Mouse (Mus musculus) stomach, postnatal 0 days (tissue): ENCODE results near the gene Raph1. TPM values are rescaled to one million over a fixed set of nuclear protein-coding genes. Genes with fewer than 3 reads are reported as not detected.
A peak's percentile ranks its signal among the peaks of the same experiment; 100 is the strongest.
"Not testable (repeated sequence)": the region's sequence is repeated elsewhere in the genome, so short reads cannot be mapped to it uniquely, and the experiment has no call there.

Experiments
- ATAC-seq: fragments of 200-750 bp; cut with Nextera tagmentation; 2 replicates; pipeline ENCODE4 v1.8.0; 2017; ENCODE audit not compliant: low FRiP score, low TSS enrichment
- DNase-seq: peaks from one replicate; pipeline ENCODE4 v3.0.0-alpha.2; 2016; ENCODE audit warnings: low spot score
- H3K27ac ChIP-seq: fragments of 300-500 bp; sonication (generic); replicated peaks from 2 replicates; pipeline ENCODE4 v1.5.1; 2014; ENCODE audit warnings: mild to moderate bottlenecking, control low read depth
- H3K27me3 ChIP-seq: fragments of 300-500 bp; sonication (generic); 2 replicates; pipeline ENCODE4 v1.6.1; 2014; ENCODE audit warnings: low read length; ENCODE audit not compliant: control insufficient read depth, insufficient read depth
- H3K36me3 ChIP-seq: fragments of 300-500 bp; sonication (generic); 2 replicates; pipeline ENCODE4 v1.6.1; 2014; ENCODE audit warnings: low read length, mixed read lengths; ENCODE audit not compliant: control insufficient read depth, insufficient read depth
- H3K4me1 ChIP-seq: fragments of 300-500 bp; sonication (generic); replicated peaks from 2 replicates; pipeline ENCODE4 v1.6.1; 2014; ENCODE audit warnings: antibody characterized with exemption; ENCODE audit not compliant: control insufficient read depth, insufficient read depth
- H3K4me2 ChIP-seq: fragments of 300-500 bp; sonication (generic); replicated peaks from 2 replicates; pipeline ENCODE4 v1.6.1; 2014; ENCODE audit warnings: low read depth, mild to moderate bottlenecking, control low read depth, moderate library complexity
- H3K4me3 ChIP-seq: fragments of 300-500 bp; sonication (generic); 2 replicates; pipeline ENCODE4 v1.5.1; 2014; ENCODE audit warnings: low read depth, low read length, control low read depth
- H3K9ac ChIP-seq: fragments of 300-500 bp; sonication (generic); 2 replicates; pipeline ENCODE4 v1.6.1; 2014; ENCODE audit warnings: mild to moderate bottlenecking, low read length, control low read depth, mixed read lengths
- H3K9me3 ChIP-seq: fragments of 300-500 bp; sonication (generic); 2 replicates; pipeline ENCODE4 v1.6.1; 2016; ENCODE audit warnings: low read length; ENCODE audit not compliant: control insufficient read depth
- CTCF ChIP-seq: IDR thresholded peaks from 2 replicates; pipeline ENCODE4 v1.5.1; 2016; ENCODE audit warnings: antibody characterized with exemption, low read depth, mild to moderate bottlenecking, moderate library complexity
- EP300 ChIP-seq: optimal IDR thresholded peaks from 2 replicates; pipeline ENCODE3; 2016; ENCODE audit warnings: antibody characterized with exemption
- WGBS: fragments of 180-500 bp; shearing (Covaris S2); extraction: QIAGEN DNeasy Blood & Tissue Kit; methylation state at CpG from one replicate; pipeline ENCODE4 v1.1.7; 2014; 5-methylcytosine and 5-hydroxymethylcytosine counted together
- polyA plus RNA-seq: library from polyadenylated mRNA; unstranded; fragments of >200 nt; fragmentation: Nextera tagmentation; extraction: Ambion mirVana; gene quantifications from 2 replicates; pipeline ENCODE4 v1.2.1, GENCODE M21; 2015

The Raph1 gene
- polyA plus RNA-seq, 1 experiment from 2014 or later: 11.5 TPM

DNA sequence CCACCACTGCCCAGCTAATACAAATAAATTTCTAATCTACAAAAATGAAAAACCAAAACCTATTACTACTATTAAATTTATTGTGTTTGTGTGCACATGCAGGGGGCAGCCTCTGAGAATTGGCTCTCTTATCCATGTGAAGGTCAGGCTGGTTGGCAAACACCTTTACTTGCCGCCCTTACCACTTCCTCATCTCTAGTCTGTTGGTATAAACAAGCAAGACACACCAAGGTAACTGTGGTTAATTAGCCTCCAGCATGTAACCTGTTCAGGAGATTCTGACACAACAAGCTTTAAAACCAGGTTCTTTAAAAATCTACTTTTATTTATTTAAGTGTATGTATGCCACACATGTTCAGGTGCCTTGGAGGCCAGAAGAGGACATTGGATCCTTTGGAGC is 84.0 kb downstream of the Raph1 start:
- DNase-seq (no peak), ATAC-seq (no peak)
- WGBS: 92% methylated on average over 1 of the region's 1 CpGs
- Histone ChIP-seq H3K36me3 (no peaks in the 10 kb centered on the region), H3K9ac (no peak overlapping the region), H3K27ac (no peak overlapping the region), H3K9me3 (no peaks in the 10 kb centered on the region), H3K4me1 (no peaks in the 10 kb centered on the region), H3K4me3 (no peak overlapping the region), H3K4me2 (no peak overlapping the region), H3K27me3 (no peaks in the 10 kb centered on the region)
- no peak for TF ChIP-seq EP300

DNA sequence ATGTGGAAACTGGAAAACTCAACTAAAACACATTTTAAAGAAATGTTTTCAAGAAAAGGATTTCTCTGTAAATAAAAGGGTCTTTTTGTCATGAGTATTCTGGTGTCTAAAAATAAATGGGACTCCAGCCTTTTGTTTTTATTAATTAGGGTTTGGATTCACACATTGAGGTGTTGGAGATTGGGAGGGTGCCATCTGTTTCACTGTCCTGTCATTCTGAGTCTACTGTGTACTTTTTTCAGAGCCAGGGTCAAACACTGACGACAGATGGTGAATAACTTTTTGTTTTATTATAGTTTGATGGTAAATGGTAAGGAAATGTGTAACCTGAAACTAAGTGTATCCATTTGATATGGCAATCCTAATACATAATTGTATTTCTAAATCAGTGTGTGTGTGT is 85.3 kb downstream of the Raph1 start:
- H3K4me1 ChIP-seq: no peaks in the 10 kb centered on the region
- H3K9me3 ChIP-seq: no peaks in the 10 kb centered on the region
- no peak for ATAC-seq
- TF ChIP-seq CTCF (no peak), EP300 (no peak)
- WGBS: 29% methylated on average over 1 of the region's 1 CpGs
- no peak for DNase-seq
- no peaks in the 10 kb centered on the region for H3K36me3 ChIP-seq
- no peak overlapping the region for H3K9ac ChIP-seq
- H3K27ac ChIP-seq: no peak overlapping the region
- H3K4me3 ChIP-seq: no peak overlapping the region
- no peaks in the 10 kb centered on the region for H3K27me3 ChIP-seq
- H3K4me2 ChIP-seq: no peak overlapping the region

DNA sequence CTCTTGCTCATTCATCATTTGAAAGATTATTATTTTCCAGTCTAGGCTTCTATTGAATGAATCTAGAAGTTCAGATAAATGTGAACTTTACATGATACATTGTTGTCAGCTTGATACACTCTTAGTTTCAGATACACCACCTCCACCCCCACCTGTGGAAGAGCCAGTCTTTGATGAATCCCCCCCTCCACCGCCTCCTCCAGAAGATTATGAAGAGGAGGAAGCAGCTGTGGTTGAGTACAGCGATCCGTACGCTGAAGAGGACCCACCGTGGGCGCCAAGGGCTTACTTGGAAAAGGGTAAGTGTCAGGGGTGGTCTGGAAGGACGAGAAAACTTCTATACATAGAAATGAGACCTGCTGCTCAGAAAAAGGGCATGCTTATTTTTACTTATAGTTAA is 96.4 kb downstream of the Raph1 start:
- Histone ChIP-seq H3K4me3 (no peak overlapping the region), H3K9me3 (no peaks in the 10 kb centered on the region), H3K27ac (no peak overlapping the region), H3K36me3 (no peaks in the 10 kb centered on the region; the same call in 1 of the 2 replicates), H3K4me1 (no peaks in the 10 kb centered on the region), H3K4me2 (no peak overlapping the region), H3K27me3 (no peaks in the 10 kb centered on the region), H3K9ac (no peak overlapping the region)
- WGBS: 88% methylated on average over 7 of the region's 7 CpGs
- ATAC-seq (no peak), DNase-seq (no peak)
- TF ChIP-seq EP300: no peak
- no peak for TF ChIP-seq CTCF

DNA sequence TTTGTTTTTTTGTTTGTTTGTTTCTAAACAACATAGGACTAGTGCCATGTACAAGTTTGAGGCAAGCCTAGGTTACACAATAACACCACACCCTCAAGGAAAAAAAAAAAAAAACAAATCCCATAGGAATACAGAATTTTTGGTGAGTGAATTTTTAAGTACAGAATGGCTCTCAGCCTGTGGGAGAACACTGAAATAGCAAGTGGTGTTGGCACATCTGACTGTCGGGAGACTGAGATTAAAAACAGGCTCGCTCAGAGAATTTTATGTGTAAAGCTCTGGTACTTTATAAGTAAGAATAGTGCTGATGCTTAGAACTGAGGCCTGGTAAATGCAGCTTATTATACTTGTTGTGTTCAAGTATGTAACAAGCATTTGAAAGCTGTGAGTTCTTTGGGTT is 97.4 kb downstream of the Raph1 start:
- Histone ChIP-seq H3K27ac (no peak overlapping the region), H3K9ac (no peak overlapping the region), H3K4me1 (no peaks in the 10 kb centered on the region), H3K4me3 (no peak overlapping the region), H3K36me3 (no peaks in the 10 kb centered on the region; the same call in 1 of the 2 replicates), H3K9me3 (no peaks in the 10 kb centered on the region), H3K27me3 (no peaks in the 10 kb centered on the region), H3K4me2 (no peak overlapping the region)
- WGBS: 63% methylated on average over 2 of the region's 2 CpGs
- ATAC-seq: no peak
- TF ChIP-seq EP300 (no peak), CTCF (no peak)
- no peak for DNase-seq

DNA sequence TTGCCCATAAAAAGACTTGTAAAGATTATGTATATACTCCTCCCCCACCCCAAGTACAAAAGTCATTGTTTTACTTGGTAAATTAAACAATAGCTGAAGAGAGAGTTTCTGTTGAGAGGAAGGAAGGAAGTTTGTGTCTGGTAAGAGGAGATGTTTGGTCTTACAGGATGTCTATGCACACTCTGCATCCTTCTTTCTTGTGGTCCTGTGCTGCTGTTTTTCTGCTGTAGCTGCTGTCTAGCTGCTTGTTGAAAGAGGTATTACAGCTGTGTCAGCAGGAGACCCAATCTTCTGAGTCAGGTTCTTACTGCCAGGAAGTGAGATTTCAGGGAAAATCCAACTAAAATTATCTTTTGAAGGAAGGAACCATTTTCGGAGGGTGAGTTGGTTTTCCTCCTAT is 106.3 kb downstream of the Raph1 start:
- Histone ChIP-seq H3K4me1 (no peaks in the 10 kb centered on the region), H3K4me2 (no peak overlapping the region), H3K27ac (no peak overlapping the region), H3K9me3 (no peaks in the 10 kb centered on the region), H3K4me3 (no peak overlapping the region), H3K36me3 (no peaks in the 10 kb centered on the region), H3K27me3 (no peaks in the 10 kb centered on the region), H3K9ac (no peak overlapping the region)
- TF ChIP-seq CTCF (no peak), EP300 (no peak)
- WGBS: 76% methylated on average over 1 of the region's 1 CpGs
- ATAC-seq (no peak), DNase-seq (no peak)

DNA sequence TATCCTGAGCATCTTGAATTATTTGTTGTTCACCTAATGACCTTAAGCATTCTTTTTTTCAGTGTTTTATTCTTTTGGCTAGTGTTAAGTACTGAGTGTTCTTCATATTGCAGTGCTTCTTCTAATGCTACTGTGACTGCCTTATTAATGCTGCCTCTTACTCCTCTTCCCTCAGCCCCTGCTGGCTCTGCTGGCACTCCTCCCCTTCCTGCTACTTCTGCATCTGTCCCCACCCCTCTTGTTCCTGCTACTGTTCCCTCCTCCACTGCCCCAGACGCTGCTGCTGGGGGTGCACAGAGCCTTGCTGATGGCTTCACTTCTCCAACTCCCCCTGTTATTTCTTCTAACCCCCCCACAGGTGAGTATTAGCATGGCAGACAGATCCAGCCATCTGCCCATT is 117.0 kb downstream of the Raph1 start:
- H3K9ac ChIP-seq: no peak overlapping the region
- H3K27me3 ChIP-seq: no peaks in the 10 kb centered on the region
- no peak overlapping the region for H3K4me2 ChIP-seq
- DNase-seq: no peak
- no peaks in the 10 kb centered on the region for H3K36me3 ChIP-seq
- H3K27ac ChIP-seq: no peak overlapping the region
- no peak overlapping the region for H3K4me3 ChIP-seq
- no peak for ATAC-seq
- TF ChIP-seq CTCF (no peak), EP300 (no peak)
- H3K4me1 ChIP-seq: no peaks in the 10 kb centered on the region
- no peaks in the 10 kb centered on the region for H3K9me3 ChIP-seq
- WGBS: 43% methylated on average over 1 of the region's 1 CpGs

DNA sequence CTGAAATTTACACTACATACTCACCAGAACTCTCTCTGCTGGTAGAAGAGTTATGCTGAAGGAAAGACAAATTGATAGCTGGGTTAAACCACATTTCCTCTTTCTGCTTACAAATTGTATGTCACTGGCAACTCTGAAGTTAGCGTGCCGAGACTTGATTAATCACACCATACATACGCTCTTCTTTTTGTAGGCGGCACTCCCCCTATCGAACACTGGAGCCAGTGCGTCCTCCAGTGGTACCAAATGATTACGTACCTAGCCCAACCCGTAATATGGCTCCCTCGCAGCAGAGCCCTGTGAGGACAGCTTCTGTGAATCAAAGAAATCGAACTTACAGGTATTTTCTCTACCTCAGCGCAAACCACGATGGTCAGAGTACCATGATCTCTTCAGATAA is 119.8 kb downstream of the Raph1 start:
- WGBS: 71% methylated on average over 12 of the region's 12 CpGs
- TF ChIP-seq EP300 (no peak), CTCF (peak; percentile 58)
- no peak for ATAC-seq

DNA sequence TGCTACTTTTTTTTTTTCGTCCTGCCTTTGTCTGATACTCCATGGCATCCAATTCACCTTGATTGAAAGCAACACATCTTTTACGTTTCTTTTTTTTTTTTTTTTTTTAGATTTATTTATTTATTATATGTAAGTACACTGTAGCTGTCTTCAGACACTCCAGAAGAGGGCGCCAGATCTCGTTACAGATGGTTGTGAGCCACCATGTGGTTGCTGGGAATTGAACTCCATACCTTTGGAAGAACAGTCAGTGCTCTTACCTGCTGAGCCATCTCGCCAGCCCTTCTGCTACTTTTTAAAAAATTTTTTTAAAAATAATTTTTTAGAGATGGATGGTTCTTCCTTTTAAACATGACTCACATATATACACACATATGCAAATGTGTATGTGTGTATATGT is 125.5 kb downstream of the Raph1 start:
- DNase-seq, H3K9me3 ChIP-seq, H3K4me1 ChIP-seq, ATAC-seq, H3K27ac ChIP-seq, H3K4me2 ChIP-seq, H3K4me3 ChIP-seq, H3K9ac ChIP-seq, H3K36me3 ChIP-seq, H3K27me3 ChIP-seq: not testable (repeated sequence)
- WGBS: 85% methylated on average over 5 of the region's 5 CpGs

More for the DNA sequence above, 119.8 kb downstream of the Raph1 start:
- Histone ChIP-seq H3K36me3 (no peaks in the 10 kb centered on the region), H3K4me1 (no peaks in the 10 kb centered on the region), H3K9me3 (no peaks in the 10 kb centered on the region), H3K27ac (no peak overlapping the region), H3K9ac (no peak overlapping the region), H3K27me3 (no peaks in the 10 kb centered on the region), H3K4me3 (no peak overlapping the region), H3K4me2 (no peak overlapping the region)
- no peak for DNase-seq
